Mouse (Mus musculus): ENCODE results near the gene Cmip. TPM values are rescaled to one million over a fixed set of nuclear protein-coding genes. Genes with fewer than 3 reads are reported as not detected.

The Cmip gene
- total and polyA plus RNA-seq, 3 experiments: 17.0 to 71.8 TPM; not detected in 1

DNA sequence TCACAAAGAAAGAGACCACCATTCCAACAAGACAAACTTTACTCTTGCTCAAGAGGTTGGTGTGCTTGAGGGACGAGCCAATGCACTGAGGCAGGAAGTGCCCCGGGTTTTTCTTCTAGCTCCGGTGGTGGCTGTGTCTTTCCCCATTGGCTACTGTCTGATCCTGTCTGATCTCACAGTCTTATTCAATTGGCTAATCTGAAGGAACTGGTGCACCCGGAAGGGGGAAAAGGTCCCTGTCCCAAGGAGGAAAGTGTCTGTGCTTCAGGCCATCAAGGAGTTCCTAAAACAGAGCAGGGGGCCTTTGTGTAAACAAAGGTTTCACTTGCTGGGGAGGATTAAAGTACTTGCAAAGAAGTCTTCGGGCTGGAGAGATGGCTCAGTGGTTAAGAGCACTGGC is 48.5 kb downstream of the Cmip start:
- Histone ChIP-seq H3K4me1 (ENCODE audit: control insufficient read depth in 1 of 2, insufficient read depth in 2 of 2, low read length in 2 of 2) (no peaks in the 10 kb centered on the region), H3K79me2 (ENCODE audit: control insufficient read depth, insufficient read depth, low read length, poor library complexity) (peaks cover 24% of the 10 kb centered on the region), H3K27ac (ENCODE audit: control insufficient read depth, low read depth, low read length) (no peak overlapping the region), H3K27me3 (ENCODE audit: control insufficient read depth in 1 of 2, insufficient read depth in 2 of 2, low read length in 2 of 2) (no peaks in the 10 kb centered on the region), H3K9ac (ENCODE audit: control insufficient read depth, low read depth, low read length, poor library complexity, severe bottlenecking) (no peak overlapping the region), H3K4me3 (ENCODE audit: control insufficient read depth in 1 of 2, insufficient read depth in 1 of 2, low read depth in 2 of 2, low read length in 2 of 2) (no peak overlapping the region), H3K36me3 (ENCODE audit: control insufficient read depth in 1 of 2, insufficient read depth in 2 of 2, low read length in 2 of 2) (no peaks in the 10 kb centered on the region), H3K9me3 (replicated peaks; ENCODE audit: insufficient read depth, low read length) (no peaks in the 10 kb centered on the region)
- DNase-seq (ENCODE audit: low read depth, low spot score): no peak
- TF ChIP-seq ETS1 (IDR thresholded peaks at IDR 0.05; ENCODE audit: low read depth, low read length) (no peak), RAD21 (IDR thresholded peaks at IDR 0.05; ENCODE audit: low read depth, low read length) (no peak), CHD1 (IDR thresholded peaks at IDR 0.05; ENCODE audit: low read depth, low read length) (no peak), MXI1 (IDR thresholded peaks at IDR 0.05; ENCODE audit: low read depth, low read length) (no peak), MEF2A (IDR thresholded peaks at IDR 0.05; ENCODE audit: extremely low read depth, insufficient replicate concordance, low read depth, low read length, poor library complexity, severe bottlenecking) (no peak), RCOR1 (IDR thresholded peaks at IDR 0.05; ENCODE audit: low read depth, low read length) (no peak)

GRCm38 (mm10) chr8:117306756-117307155 is 49.9 kb downstream of the Cmip start:
- Histone ChIP-seq H3K4me1 (ENCODE audit: control insufficient read depth in 1 of 2, insufficient read depth in 2 of 2, low read length in 2 of 2) (no peaks in the 10 kb centered on the region), H3K9ac (ENCODE audit: control insufficient read depth, low read depth, low read length, poor library complexity, severe bottlenecking) (no peak overlapping the region)

DNA sequence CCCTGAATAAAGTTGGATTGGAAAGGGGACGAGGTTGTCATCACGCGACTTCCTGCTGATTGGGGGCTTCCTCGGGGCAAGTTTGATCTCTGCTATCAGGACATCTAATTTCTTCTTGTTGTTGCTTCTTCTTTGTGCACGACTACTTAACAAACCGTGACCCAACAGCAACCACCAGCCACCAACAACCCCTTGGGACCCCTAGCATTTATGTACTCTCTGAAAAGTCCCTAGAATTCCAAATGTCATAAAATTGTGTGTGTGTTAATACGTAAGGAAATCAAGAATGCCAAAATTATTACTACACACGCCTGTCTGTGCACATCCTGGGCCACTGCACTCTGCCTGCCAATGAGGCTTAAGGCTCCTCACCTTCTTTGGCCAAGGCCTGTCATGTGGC is 50.4 kb downstream of the Cmip start:
- no peaks in the 10 kb centered on the region; a peak in 1 of 4 replicates for H3K36me3 ChIP-seq (ENCODE audit: control insufficient read depth in 1 of 2, insufficient read depth in 2 of 2, low read length in 2 of 2)
- no peaks in the 10 kb centered on the region for H3K4me1 ChIP-seq (ENCODE audit: control insufficient read depth in 1 of 2, insufficient read depth in 2 of 2, low read length in 2 of 2)
- H3K9ac ChIP-seq (ENCODE audit: control insufficient read depth, low read depth, low read length, poor library complexity, severe bottlenecking): no peak overlapping the region
- H3K9me3 ChIP-seq (replicated peaks; ENCODE audit: insufficient read depth, low read length): no peaks in the 10 kb centered on the region
- no peak overlapping the region for H3K4me3 ChIP-seq (ENCODE audit: control insufficient read depth in 1 of 2, insufficient read depth in 1 of 2, low read depth in 2 of 2, low read length in 2 of 2)
- no peak overlapping the region for H3K27ac ChIP-seq (ENCODE audit: control insufficient read depth, low read depth, low read length)
- H3K27me3 ChIP-seq (ENCODE audit: control insufficient read depth in 1 of 2, insufficient read depth in 2 of 2, low read length in 2 of 2): no peaks in the 10 kb centered on the region
- no peak for DNase-seq (ENCODE audit: low read depth, low spot score)
- TF ChIP-seq SIN3A (IDR thresholded peaks at IDR 0.05; ENCODE audit: low read length) (no peak), USF1 (IDR thresholded peaks at IDR 0.05; ENCODE audit: low read depth, low read length) (no peak), MXI1 (IDR thresholded peaks at IDR 0.05; ENCODE audit: low read depth, low read length) (no peak), UBTF (IDR thresholded peaks at IDR 0.05; ENCODE audit: borderline replicate concordance, insufficient read depth, low read depth, low read length) (no peak), MEF2A (IDR thresholded peaks at IDR 0.05; ENCODE audit: extremely low read depth, insufficient replicate concordance, low read depth, low read length, poor library complexity, severe bottlenecking) (no peak), GABPA (IDR thresholded peaks at IDR 0.05; ENCODE audit: low read depth, low read length) (no peak), ZKSCAN1 (IDR thresholded peaks at IDR 0.05; ENCODE audit: low read depth, low read length) (no peak), MAFK (IDR thresholded peaks at IDR 0.05; ENCODE audit: borderline replicate concordance, low read depth, low read length) (no peak), ZC3H11A (IDR thresholded peaks at IDR 0.05; ENCODE audit: low read depth, low read length) (no peak), KAT2A (conservative IDR thresholded peaks at IDR 0.05; ENCODE audit: low read depth, low read length) (no peak), EP300 (IDR thresholded peaks at IDR 0.05; ENCODE audit: low read depth in 1 of 2, low read length in 2 of 2) (no peak), CHD2 (IDR thresholded peaks at IDR 0.05; ENCODE audit: low read length) (no peak), ZMIZ1 (IDR thresholded peaks at IDR 0.05; ENCODE audit: low read depth, low read length) (no peak)
- peaks cover 22% of the 10 kb centered on the region for H3K79me2 ChIP-seq (ENCODE audit: control insufficient read depth, insufficient read depth, low read length, poor library complexity)

More at GRCm38 (mm10) chr8:117306756-117307155, 49.9 kb downstream of the Cmip start:
- Histone ChIP-seq H3K27me3 (ENCODE audit: control insufficient read depth in 1 of 2, insufficient read depth in 2 of 2, low read length in 2 of 2) (no peaks in the 10 kb centered on the region), H3K79me2 (ENCODE audit: control insufficient read depth, insufficient read depth, low read length, poor library complexity) (peaks cover 24% of the 10 kb centered on the region), H3K36me3 (ENCODE audit: control insufficient read depth in 1 of 2, insufficient read depth in 2 of 2, low read length in 2 of 2) (no peaks in the 10 kb centered on the region; a peak in 1 of 4 replicates), H3K4me3 (ENCODE audit: control insufficient read depth in 1 of 2, insufficient read depth in 1 of 2, low read depth in 2 of 2, low read length in 2 of 2) (no peak overlapping the region), H3K27ac (ENCODE audit: control insufficient read depth, low read depth, low read length) (no peak overlapping the region), H3K9me3 (replicated peaks; ENCODE audit: insufficient read depth, low read length) (no peaks in the 10 kb centered on the region)
- TF ChIP-seq ETS1 (IDR thresholded peaks at IDR 0.05; ENCODE audit: low read depth, low read length): no peak
- no peak for TF ChIP-seq MAX (IDR thresholded peaks at IDR 0.05; ENCODE audit: low read length)
- no peak for TF ChIP-seq UBTF (IDR thresholded peaks at IDR 0.05; ENCODE audit: borderline replicate concordance, insufficient read depth, low read depth, low read length)
- no peak for TF ChIP-seq POLR2AphosphoS2 (IDR thresholded peaks at IDR 0.05; ENCODE audit: low read length)
- no peak for TF ChIP-seq GATA1 (IDR thresholded peaks at IDR 0.05; ENCODE audit: low read depth, low read length)
- TF ChIP-seq SMC3 (IDR thresholded peaks at IDR 0.05; ENCODE audit: low read depth, low read length): no peak
- TF ChIP-seq NRF1 (IDR thresholded peaks at IDR 0.05; ENCODE audit: insufficient read depth, low read depth, low read length, poor library complexity, severe bottlenecking): no peak
- TF ChIP-seq USF1 (IDR thresholded peaks at IDR 0.05; ENCODE audit: low read depth, low read length): no peak
- no peak for TF ChIP-seq MXI1 (IDR thresholded peaks at IDR 0.05; ENCODE audit: low read depth, low read length)
- no peak for TF ChIP-seq E2F4 (IDR thresholded peaks at IDR 0.05; ENCODE audit: borderline replicate concordance, low read depth, low read length)
- no peak for TF ChIP-seq GABPA (IDR thresholded peaks at IDR 0.05; ENCODE audit: low read depth, low read length)
- no peak for TF ChIP-seq ELF1 (IDR thresholded peaks at IDR 0.05; ENCODE audit: low read depth, low read length)
- TF ChIP-seq TAL1 (IDR thresholded peaks at IDR 0.05; ENCODE audit: low read length): no peak
- TF ChIP-seq MEF2A (IDR thresholded peaks at IDR 0.05; ENCODE audit: extremely low read depth, insufficient replicate concordance, low read depth, low read length, poor library complexity, severe bottlenecking): no peak
- no peak for TF ChIP-seq JUND (IDR thresholded peaks at IDR 0.05; ENCODE audit: low read depth, low read length)
- no peak for TF ChIP-seq CHD2 (IDR thresholded peaks at IDR 0.05; ENCODE audit: low read length)
- TF ChIP-seq EP300 (IDR thresholded peaks at IDR 0.05; ENCODE audit: low read depth in 1 of 2, low read length in 2 of 2): no peak
- no peak for TF ChIP-seq CTCF (IDR thresholded peaks at IDR 0.05 in 2 of 3, conservative IDR thresholded peaks at IDR 0.05 in 1 of 3; ENCODE audit: control insufficient read depth in 1 of 3, insufficient read depth in 1 of 3, low read depth in 2 of 3, low read length in 3 of 3, poor library complexity in 1 of 3, severe bottlenecking in 1 of 3)
- DNase-seq (ENCODE audit: low read depth, low spot score): no peak

Data from MEL (cell line).